Mouse (Mus musculus): Measurements from ENCODE around the gene Mill2. TPM values are rescaled to one million over a fixed set of nuclear protein-coding genes. Genes with fewer than 3 reads are reported as not detected.

Mill2 gene
- polyA plus RNA-seq, 1 experiment from 2014 or later = 1.6 TPM

DNA sequence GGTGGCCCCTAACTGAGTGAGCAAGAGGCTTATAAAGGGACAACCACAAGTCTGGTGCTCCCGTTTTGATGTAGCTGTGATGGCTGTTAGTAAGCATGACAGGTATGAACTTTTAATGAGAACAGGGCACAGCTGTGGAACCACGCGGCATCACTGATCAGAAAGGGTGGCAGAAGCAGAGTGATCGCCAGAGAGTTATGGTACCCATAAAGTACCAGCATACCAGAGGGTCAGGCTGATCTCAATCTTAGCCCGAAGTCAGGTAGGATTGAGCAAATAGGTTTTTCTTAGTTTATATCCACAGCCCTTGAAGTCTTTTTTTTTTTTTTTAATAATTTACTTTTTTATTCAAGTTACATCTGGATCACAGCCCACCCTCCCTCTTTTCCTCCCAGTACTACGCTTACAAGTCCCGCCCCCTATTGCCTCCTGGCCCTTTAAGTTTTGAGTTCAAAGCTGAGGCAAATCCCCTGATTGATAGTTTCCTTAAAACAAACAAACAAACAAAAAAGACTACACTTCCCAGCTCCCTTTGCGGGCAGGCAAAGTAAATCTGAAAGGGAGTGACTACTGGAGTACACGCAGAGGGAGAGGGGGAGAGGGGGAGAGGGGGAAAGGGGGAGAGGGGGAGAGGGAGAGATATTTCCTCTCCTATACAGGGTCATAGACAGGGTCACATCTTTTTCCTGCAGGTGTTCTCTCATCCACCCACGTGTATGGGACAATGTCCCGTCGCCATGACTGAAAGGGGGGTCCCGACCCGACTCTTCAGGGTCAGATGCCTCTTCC, 32.4 kb downstream of the Mill2 start:
- peaks cover 7% of the 10 kb centered on the region; the same call in 1 of the 2 replicates for H3K4me1 ChIP-seq (ENCODE audit: insufficient read depth, low read length)
- peak overlapping the region; percentile 37 for H3K4me3 ChIP-seq (ENCODE audit: low read length)
- H3K9me3 ChIP-seq (ENCODE audit: low read length) = no peaks in the 10 kb centered on the region; the same call in 1 of the 2 replicates
- H3K9ac ChIP-seq (replicated peaks; ENCODE audit: low read length) = peak overlapping the region; percentile 42; the same call in 1 of the 2 replicates
- no peaks in the 10 kb centered on the region for H3K36me3 ChIP-seq (ENCODE audit: insufficient read depth, low read length)
- H3K27me3 ChIP-seq (ENCODE audit: insufficient read depth, low read length) = no peaks in the 10 kb centered on the region
- peak; percentile 64 for ATAC-seq (ENCODE audit: low FRiP score, low TSS enrichment)
- 20% methylated on average over 13 of the region's 14 CpGs for WGBS
- H3K27ac ChIP-seq (ENCODE audit: low read length) = no peak overlapping the region
- H3K4me2 ChIP-seq (replicated peaks; ENCODE audit: low read depth, low read length) = peak overlapping the region; percentile 61

DNA sequence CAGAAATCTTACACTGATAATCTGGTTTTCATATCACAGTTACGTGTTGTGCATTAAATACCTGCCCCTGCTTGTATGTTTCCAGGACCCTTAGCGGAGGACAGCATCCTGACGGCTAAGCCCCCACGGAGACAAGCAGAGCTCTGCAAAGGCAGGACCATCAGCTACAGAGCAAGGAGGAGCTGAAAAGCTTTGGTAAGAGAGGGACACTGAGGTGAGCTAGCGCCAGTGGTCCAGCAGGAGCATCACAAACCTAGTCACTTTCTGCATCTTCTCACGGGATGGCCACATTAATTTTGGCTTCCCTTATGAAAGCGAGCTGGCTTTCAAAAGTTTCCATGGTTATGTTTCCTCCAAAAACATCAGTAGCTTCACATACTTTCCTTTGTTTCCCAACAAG, 33.0 kb downstream of the Mill2 start:
- Histone ChIP-seq H3K36me3 (ENCODE audit: insufficient read depth, low read length) (no peaks in the 10 kb centered on the region), H3K9ac (replicated peaks; ENCODE audit: low read length) (peak overlapping the region; percentile 42; the same call in 1 of the 2 replicates), H3K27ac (ENCODE audit: low read length) (no peak overlapping the region), H3K4me2 (replicated peaks; ENCODE audit: low read depth, low read length) (peak overlapping the region; percentile 61), H3K4me1 (ENCODE audit: insufficient read depth, low read length) (peaks cover 7% of the 10 kb centered on the region; the same call in 1 of the 2 replicates), H3K27me3 (ENCODE audit: insufficient read depth, low read length) (no peaks in the 10 kb centered on the region), H3K9me3 (ENCODE audit: low read length) (no peaks in the 10 kb centered on the region; the same call in 1 of the 2 replicates), H3K4me3 (ENCODE audit: low read length) (peak overlapping the region; percentile 37)
- WGBS = 3% methylated on average over 7 of the region's 7 CpGs
- peak; percentile 58 for ATAC-seq (ENCODE audit: low FRiP score, low TSS enrichment)

DNA sequence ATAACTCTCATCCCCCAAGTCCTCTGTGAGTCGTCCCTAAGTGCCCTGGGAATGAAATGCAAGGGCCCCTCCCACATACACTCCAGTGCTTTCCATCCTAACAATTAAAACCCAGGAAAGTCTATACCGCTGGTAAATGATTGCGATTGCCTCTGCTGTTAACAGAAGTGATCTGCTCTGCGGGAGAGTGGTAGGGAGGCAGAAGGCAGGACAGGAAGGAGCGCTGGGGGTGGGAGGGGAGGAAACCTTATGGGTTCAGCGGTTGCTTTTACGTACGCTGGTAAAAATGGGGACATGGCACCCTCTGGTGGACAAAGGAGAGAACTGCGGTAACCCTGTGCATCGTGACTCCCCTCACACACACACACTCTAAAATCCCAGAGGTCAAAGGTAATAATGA, 33.5 kb downstream of the Mill2 start:
- 0% methylated on average over 10 of the region's 10 CpGs for WGBS
- H3K27ac ChIP-seq (ENCODE audit: low read length) = no peak overlapping the region
- peak; percentile 88 for ATAC-seq (ENCODE audit: low FRiP score, low TSS enrichment)
- H3K9ac ChIP-seq (replicated peaks; ENCODE audit: low read length) = 0 out of 2 replicates have a peak overlapping the region, but pooled peaks have one; percentile 37
- H3K4me1 ChIP-seq (ENCODE audit: insufficient read depth, low read length) = peaks cover 7% of the 10 kb centered on the region; the same call in 1 of the 2 replicates
- peak overlapping the region; percentile 61 for H3K4me2 ChIP-seq (replicated peaks; ENCODE audit: low read depth, low read length)
- peak overlapping the region; percentile 37 for H3K4me3 ChIP-seq (ENCODE audit: low read length)
- no peaks in the 10 kb centered on the region for H3K27me3 ChIP-seq (ENCODE audit: insufficient read depth, low read length)
- H3K9me3 ChIP-seq (ENCODE audit: low read length) = no peaks in the 10 kb centered on the region; the same call in 1 of the 2 replicates
- no peaks in the 10 kb centered on the region for H3K36me3 ChIP-seq (ENCODE audit: insufficient read depth, low read length)

DNA sequence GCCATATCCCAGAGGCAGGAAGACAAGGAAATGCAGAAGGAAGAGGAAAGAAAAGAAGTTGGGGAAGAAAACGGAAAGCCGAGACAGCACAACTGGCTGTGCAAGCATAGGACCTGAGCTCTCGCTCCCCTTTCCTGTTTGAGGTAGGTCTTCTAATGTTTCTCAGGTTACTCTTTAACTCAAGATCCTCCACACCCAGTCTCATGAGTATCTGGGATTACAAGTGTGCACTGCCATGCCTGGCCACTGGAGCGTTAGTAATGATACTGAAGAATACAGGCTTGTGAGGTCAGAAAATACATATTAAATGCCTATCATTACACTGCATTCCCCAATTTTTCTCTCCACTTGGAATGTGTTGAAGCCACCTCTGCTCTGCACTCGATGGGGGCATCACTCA, 35.6 kb downstream of the Mill2 start:
- WGBS = 76% methylated on average over 5 of the region's 5 CpGs
- Histone ChIP-seq H3K4me1 (ENCODE audit: insufficient read depth, low read length) (peaks cover 7% of the 10 kb centered on the region; the same call in 1 of the 2 replicates), H3K9ac (replicated peaks; ENCODE audit: low read length) (no peak overlapping the region), H3K27ac (ENCODE audit: low read length) (no peak overlapping the region), H3K4me2 (replicated peaks; ENCODE audit: low read depth, low read length) (no peak overlapping the region), H3K36me3 (ENCODE audit: insufficient read depth, low read length) (no peaks in the 10 kb centered on the region), H3K9me3 (ENCODE audit: low read length) (no peaks in the 10 kb centered on the region), H3K27me3 (ENCODE audit: insufficient read depth, low read length) (no peaks in the 10 kb centered on the region), H3K4me3 (ENCODE audit: low read length) (no peak overlapping the region)
- ATAC-seq (ENCODE audit: low FRiP score, low TSS enrichment) = no peak

DNA sequence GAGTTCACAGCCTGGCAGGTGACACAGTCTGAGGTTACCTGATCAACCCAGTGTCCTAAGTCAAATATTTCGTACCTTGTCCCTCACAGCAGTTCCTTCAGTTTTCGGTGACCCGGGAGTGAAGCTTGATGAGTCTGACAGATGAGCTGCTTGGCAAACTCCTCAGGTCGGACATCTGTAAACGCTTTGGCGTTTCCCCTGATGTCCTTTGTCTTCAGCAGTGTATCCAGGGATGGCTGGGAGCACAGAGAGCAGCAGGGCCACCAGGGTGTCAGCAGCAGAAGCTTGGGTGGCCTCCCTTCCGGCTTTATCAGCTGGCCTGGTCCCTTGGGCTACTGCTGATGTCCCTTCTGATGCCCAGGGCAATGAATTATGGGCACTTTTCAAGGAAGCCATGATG, 38.9 kb downstream of the Mill2 start:
- H3K9ac ChIP-seq (replicated peaks; ENCODE audit: low read length) = no peak overlapping the region
- ATAC-seq (ENCODE audit: low FRiP score, low TSS enrichment) = no peak
- H3K36me3 ChIP-seq (ENCODE audit: insufficient read depth, low read length) = no peaks in the 10 kb centered on the region
- H3K4me3 ChIP-seq (ENCODE audit: low read length) = no peak overlapping the region
- no peak overlapping the region for H3K27ac ChIP-seq (ENCODE audit: low read length)
- no peak overlapping the region for H3K4me2 ChIP-seq (replicated peaks; ENCODE audit: low read depth, low read length)
- H3K9me3 ChIP-seq (ENCODE audit: low read length) = no peaks in the 10 kb centered on the region
- no peaks in the 10 kb centered on the region for H3K4me1 ChIP-seq (ENCODE audit: insufficient read depth, low read length)
- WGBS = 74% methylated on average over 7 of the region's 7 CpGs
- no peaks in the 10 kb centered on the region for H3K27me3 ChIP-seq (ENCODE audit: insufficient read depth, low read length)

DNA sequence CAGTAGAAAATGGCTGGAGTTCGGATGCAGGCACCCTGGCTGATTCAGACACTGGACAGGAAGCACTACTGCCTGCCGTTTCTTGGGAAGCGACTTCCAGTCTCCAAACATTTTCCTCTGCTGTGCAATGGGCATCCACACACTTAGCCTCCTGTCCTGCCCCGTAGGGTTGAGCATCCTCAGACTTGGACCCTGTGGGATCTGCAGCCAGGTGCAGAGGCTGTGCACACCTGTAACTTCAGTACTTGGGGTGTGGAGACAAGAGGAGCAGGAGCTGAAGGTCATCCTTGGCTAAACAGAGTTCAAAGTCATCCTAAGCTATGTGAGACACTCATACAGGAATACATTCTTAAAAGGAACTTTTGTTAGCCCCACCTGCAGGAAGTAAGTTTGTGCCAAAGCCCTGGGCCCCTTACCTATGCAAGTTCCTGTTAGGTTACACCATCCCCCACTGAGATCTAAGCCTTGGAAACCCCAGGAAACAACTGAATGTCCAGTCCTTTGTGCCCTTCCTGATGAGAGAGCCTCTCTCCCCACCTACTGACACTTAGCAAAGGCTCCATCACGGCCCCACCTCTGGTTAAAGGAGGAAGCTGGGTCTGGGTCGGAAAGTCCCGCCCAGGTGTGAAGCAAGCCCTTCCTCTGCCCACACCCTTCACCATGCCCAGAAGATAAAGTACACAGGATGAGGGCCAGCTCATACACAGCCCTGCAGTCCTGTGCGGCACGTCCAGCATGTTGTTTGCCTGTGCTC, 44.4 kb downstream of the Mill2 start:
- Histone ChIP-seq H3K4me3 (ENCODE audit: low read length) (no peak overlapping the region), H3K27ac (ENCODE audit: low read length) (no peak overlapping the region), H3K4me2 (replicated peaks; ENCODE audit: low read depth, low read length) (no peak overlapping the region), H3K27me3 (ENCODE audit: insufficient read depth, low read length) (no peaks in the 10 kb centered on the region), H3K4me1 (ENCODE audit: insufficient read depth, low read length) (no peaks in the 10 kb centered on the region), H3K9ac (replicated peaks; ENCODE audit: low read length) (peak overlapping the region; percentile 8; the same call in 1 of the 2 replicates), H3K36me3 (ENCODE audit: insufficient read depth, low read length) (no peaks in the 10 kb centered on the region), H3K9me3 (ENCODE audit: low read length) (no peaks in the 10 kb centered on the region)
- peak; percentile 53; the same call in 1 of the 2 replicates for ATAC-seq (ENCODE audit: low FRiP score, low TSS enrichment)
- 51% methylated on average over 9 of the region's 9 CpGs for WGBS

DNA sequence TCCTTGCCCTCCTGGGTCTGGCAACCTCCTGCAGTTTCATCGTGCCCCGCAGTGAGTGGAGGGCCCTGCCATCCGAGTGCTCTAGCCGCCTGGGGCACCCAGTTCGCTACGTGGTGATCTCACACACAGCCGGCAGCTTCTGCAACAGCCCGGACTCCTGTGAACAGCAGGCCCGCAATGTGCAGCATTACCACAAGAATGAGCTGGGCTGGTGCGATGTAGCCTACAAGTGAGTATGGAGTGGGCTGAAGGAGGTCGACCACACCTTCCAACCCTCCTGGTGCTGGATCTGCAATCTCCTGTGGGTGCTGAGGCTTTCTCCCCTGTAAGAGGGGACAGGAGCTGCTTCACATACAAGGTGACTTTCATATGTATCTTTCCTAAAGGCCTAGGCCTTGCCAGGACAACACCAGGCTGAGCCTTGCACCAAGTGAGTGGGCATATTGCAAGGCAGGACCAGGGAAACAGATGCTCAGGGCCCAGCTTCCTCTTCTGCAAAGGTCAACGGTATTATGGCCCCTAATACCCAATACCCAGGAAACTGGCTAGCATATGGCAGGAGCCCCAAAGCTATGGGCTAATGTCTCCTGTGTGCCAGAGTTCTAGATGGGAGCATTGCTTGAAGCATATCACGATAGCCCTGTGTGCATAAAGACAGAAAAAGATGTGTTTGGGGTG, 45.1 kb downstream of the Mill2 start:
- H3K9me3 ChIP-seq (ENCODE audit: low read length) = no peaks in the 10 kb centered on the region
- ATAC-seq (ENCODE audit: low FRiP score, low TSS enrichment) = no peak
- H3K4me2 ChIP-seq (replicated peaks; ENCODE audit: low read depth, low read length) = no peak overlapping the region
- no peak overlapping the region for H3K27ac ChIP-seq (ENCODE audit: low read length)
- H3K9ac ChIP-seq (replicated peaks; ENCODE audit: low read length) = peak overlapping the region; percentile 8; the same call in 1 of the 2 replicates
- H3K27me3 ChIP-seq (ENCODE audit: insufficient read depth, low read length) = no peaks in the 10 kb centered on the region
- H3K4me3 ChIP-seq (ENCODE audit: low read length) = no peak overlapping the region
- 62% methylated on average over 13 of the region's 13 CpGs for WGBS
- H3K4me1 ChIP-seq (ENCODE audit: insufficient read depth, low read length) = no peaks in the 10 kb centered on the region
- H3K36me3 ChIP-seq (ENCODE audit: insufficient read depth, low read length) = no peaks in the 10 kb centered on the region

DNA sequence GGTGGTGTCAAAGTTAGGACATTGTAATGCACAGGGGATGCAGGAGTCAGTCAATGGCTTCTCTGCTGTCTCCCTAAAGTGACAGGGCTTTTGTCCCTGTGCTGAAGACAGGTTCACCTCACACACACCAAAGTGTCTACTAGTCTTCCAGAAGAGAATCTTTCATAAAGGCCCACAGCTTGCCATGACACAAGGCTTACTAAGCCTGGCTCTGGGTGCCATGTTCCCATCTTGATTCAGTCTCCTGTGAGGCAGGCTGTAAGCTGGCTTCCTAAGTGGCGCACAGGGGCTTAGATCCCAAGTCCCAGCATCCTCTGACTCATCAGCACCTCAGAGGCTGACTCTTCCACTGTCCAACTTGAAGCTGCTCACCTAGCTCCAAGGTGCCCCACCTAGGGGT, 47.2 kb downstream of the Mill2 start:
- no peak overlapping the region for H3K9ac ChIP-seq (replicated peaks; ENCODE audit: low read length)
- no peak overlapping the region for H3K4me3 ChIP-seq (ENCODE audit: low read length)
- H3K27ac ChIP-seq (ENCODE audit: low read length) = no peak overlapping the region
- ATAC-seq (ENCODE audit: low FRiP score, low TSS enrichment) = no peak
- 0 out of 2 replicates have a peak, but pooled peaks cover 2% of the 10 kb centered on the region for H3K36me3 ChIP-seq (ENCODE audit: insufficient read depth, low read length)
- H3K9me3 ChIP-seq (ENCODE audit: low read length) = no peaks in the 10 kb centered on the region
- H3K27me3 ChIP-seq (ENCODE audit: insufficient read depth, low read length) = no peaks in the 10 kb centered on the region
- 91% methylated on average over 1 of the region's 1 CpGs for WGBS
- no peaks in the 10 kb centered on the region for H3K4me1 ChIP-seq (ENCODE audit: insufficient read depth, low read length)
- no peak overlapping the region for H3K4me2 ChIP-seq (replicated peaks; ENCODE audit: low read depth, low read length)

DNA sequence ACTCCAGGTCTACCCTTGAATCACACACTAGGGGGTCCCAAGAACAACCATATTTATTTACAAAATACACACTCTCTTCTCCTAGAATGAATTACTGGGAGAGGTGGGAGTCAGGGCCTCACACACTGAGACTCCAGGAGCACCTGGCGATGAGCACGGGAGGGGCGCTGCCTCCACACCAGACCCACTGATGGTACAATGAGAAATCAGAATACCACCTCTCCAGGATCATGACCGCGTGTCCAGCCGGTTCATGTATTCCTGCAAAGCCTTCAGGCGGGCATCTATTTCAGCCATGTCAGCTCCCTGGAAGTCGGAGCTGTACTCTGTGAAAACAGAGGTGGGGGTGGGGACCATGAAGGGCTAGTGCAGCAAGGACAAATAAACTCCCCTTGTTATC, 51.1 kb downstream of the Mill2 start:
- Histone ChIP-seq H3K27me3 (ENCODE audit: insufficient read depth, low read length) (peaks cover 8% of the 10 kb centered on the region; the same call in 1 of the 2 replicates), H3K4me1 (ENCODE audit: insufficient read depth, low read length) (peaks cover 21% of the 10 kb centered on the region), H3K27ac (ENCODE audit: low read length) (no peak overlapping the region), H3K36me3 (ENCODE audit: insufficient read depth, low read length) (0 out of 2 replicates have a peak, but pooled peaks cover 2% of the 10 kb centered on the region), H3K4me3 (ENCODE audit: low read length) (no peak overlapping the region), H3K4me2 (replicated peaks; ENCODE audit: low read depth, low read length) (no peak overlapping the region), H3K9me3 (ENCODE audit: low read length) (no peaks in the 10 kb centered on the region), H3K9ac (replicated peaks; ENCODE audit: low read length) (no peak overlapping the region)
- ATAC-seq (ENCODE audit: low FRiP score, low TSS enrichment) = no peak
- WGBS = 68% methylated on average over 8 of the region's 8 CpGs

All from kidney, embryonic 16.5 days (tissue).